Mouse (Mus musculus) C2C12 (cell line): ENCODE data around the gene Mogat2.

ENCODE experiments used
- CEBPB ChIP-seq: IDR thresholded peaks from one replicate; pipeline ENCODE4 v1.6.1; 2011; ENCODE audit warnings: low read depth, mild to moderate bottlenecking, control low read depth, moderate library complexity
- CTCF ChIP-seq: IDR thresholded peaks from one replicate; pipeline ENCODE4 v1.5.1; 2011; ENCODE audit not compliant: control insufficient read depth, insufficient read depth, insufficient read length
- MAX ChIP-seq: IDR thresholded peaks from one replicate; pipeline ENCODE4 v1.6.1; 2011; ENCODE audit warnings: mild to moderate bottlenecking, control low read depth
- MYOG ChIP-seq: IDR thresholded peaks from one replicate; pipeline ENCODE4 v1.6.1; 2011; ENCODE audit not compliant: control insufficient read depth, insufficient read length; ENCODE audit errors: extremely low read depth
- USF1 ChIP-seq: IDR thresholded peaks from one replicate; pipeline ENCODE4 v1.6.1; 2011; ENCODE audit warnings: low read depth, mild to moderate bottlenecking, control low read depth, moderate library complexity

DNA sequence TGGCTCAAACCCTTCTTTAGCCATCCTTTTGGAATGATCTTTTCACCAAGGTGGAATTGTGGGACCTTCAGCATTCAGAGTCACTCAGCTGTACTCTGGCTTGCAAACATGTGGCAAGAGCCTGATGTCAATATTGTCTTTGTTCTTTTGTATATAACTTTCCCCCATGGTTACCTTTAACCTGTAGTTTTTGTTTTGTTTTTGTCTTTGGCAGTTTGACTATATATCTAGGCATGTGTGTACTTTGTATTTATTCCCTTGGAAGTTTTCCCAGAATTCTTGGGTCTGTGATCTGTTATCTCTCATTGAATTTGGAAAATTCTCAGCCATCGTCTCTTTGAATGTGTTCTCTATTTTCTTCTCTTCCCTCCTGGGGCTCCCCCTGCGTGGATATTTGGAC is 43.9 kb downstream of the Mogat2 start:
- TF ChIP-seq CEBPB: no peak
- TF ChIP-seq CTCF: no peak
- no peak for TF ChIP-seq MYOG
- no peak for TF ChIP-seq MAX
- no peak for TF ChIP-seq USF1
